Mouse (Mus musculus) olfactory bulb, adult 2 months (tissue): ENCODE data around the gene Tmem156.

Experiments used
- CTCF ChIP-seq: fragments of 200-500 bp; IDR thresholded peaks from 2 replicates; pipeline ENCODE4 v1.5.1; 2012; ENCODE audit warnings: low read depth, mild to moderate bottlenecking, low read length, moderate library complexity; ENCODE audit not compliant: insufficient read depth
- POLR2A ChIP-seq: fragments of 200-500 bp; IDR thresholded peaks from 2 replicates; pipeline ENCODE4 v1.6.1; 2012; ENCODE audit warnings: mild to moderate bottlenecking, low read depth, low read length, moderate library complexity; ENCODE audit not compliant: insufficient read depth

DNA sequence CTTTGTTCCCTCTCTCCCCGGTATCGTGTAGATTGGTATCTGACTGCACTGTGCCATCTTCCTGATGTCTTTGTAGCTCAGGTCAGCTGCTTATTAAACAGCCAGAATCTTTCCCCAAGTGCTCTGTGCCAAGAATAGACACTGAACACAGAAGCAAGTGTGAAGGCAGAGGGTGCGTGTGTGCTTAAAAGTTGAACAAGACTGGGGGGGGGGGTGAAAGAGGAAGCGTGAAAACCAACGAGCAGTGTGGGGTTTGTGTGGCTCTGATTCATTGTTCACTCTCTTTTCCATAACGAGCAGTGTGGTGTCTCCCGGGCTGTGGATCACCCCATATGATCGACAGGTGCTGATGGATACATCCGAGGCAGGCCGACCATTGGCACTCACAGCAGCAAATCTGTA is 10.7 kb upstream of the Tmem156 start:
- TF ChIP-seq CTCF (no peak), POLR2A (no peak)
